Mouse (Mus musculus) left cerebral cortex, adult 2 months (tissue): ENCODE measurements around the gene Syt17. TPM values are rescaled to one million over a fixed set of nuclear protein-coding genes. Genes with fewer than 3 reads are reported as not detected.

Experiments
- DNase-seq, 2 experiments: peaks; one replicate each; pipeline ENCODE4 v3.0.0; 2021 to 2022; ENCODE audit warnings: low spot score in 2 of 2, mixed read lengths in 1 of 2; ENCODE audit errors: extremely low spot score in 1 of 2
- H3K27ac ChIP-seq: fragments of 200-600 bp; 2 replicates; pipeline ENCODE4 v1.8.1; 2022
- H3K4me3 ChIP-seq: fragments of 200-600 bp; 2 replicates; pipeline ENCODE4 v1.8.1; 2022
- CTCF ChIP-seq: fragments of 200-600 bp; IDR thresholded peaks from 2 replicates; pipeline ENCODE4 v1.8.1; 2022; ENCODE audit warnings: antibody characterized with exemption, mild to moderate bottlenecking, moderate library complexity
- intact Hi-C: fragments of 180-260 bp; cut with DNase I; formaldehyde crosslinking; loops from one replicate; pipeline ENCODE4 v1.15.1; 2025
- total RNA-seq, 2 experiments: library from RNA; stranded (reverse); gene quantifications; 2 replicates each; pipeline ENCODE4 v1.2.3; 2021

The Syt17 gene
- total RNA-seq, 2 experiments from 2014 or later: 59.2 to 63.5 TPM

DNA sequence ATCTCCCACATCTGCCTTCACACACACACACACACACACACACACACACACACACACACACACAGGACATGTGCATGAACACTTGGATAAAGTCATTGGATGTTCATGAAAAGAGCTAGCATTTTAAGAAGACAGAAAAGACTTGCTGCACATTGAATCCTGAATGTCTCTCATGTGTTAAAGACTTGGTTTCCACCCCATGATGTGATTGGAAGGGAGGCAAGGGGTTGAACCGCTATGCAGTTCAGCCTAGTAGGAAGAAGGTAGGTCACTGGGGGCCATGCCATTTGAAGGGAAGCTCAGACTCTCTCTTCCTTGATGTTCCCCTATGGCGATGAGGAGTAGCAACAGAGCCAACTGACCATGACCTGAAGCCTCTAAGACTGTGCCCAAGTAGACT, 34.0 kb upstream of the Syt17 start:
- intact Hi-C loops: no loop called here
- TF ChIP-seq CTCF: no peak
- no peak overlapping the region for H3K27ac ChIP-seq
- DNase-seq: no peak
- no peak overlapping the region for H3K4me3 ChIP-seq

GRCm38 (mm10) chr7:118481047-118481810, 33.2 kb upstream of the Syt17 start:
- no peak for TF ChIP-seq CTCF
- H3K27ac ChIP-seq: no peak overlapping the region
- no peak overlapping the region for H3K4me3 ChIP-seq
- intact Hi-C loops: no loop called here
- DNase-seq: no peak

DNA sequence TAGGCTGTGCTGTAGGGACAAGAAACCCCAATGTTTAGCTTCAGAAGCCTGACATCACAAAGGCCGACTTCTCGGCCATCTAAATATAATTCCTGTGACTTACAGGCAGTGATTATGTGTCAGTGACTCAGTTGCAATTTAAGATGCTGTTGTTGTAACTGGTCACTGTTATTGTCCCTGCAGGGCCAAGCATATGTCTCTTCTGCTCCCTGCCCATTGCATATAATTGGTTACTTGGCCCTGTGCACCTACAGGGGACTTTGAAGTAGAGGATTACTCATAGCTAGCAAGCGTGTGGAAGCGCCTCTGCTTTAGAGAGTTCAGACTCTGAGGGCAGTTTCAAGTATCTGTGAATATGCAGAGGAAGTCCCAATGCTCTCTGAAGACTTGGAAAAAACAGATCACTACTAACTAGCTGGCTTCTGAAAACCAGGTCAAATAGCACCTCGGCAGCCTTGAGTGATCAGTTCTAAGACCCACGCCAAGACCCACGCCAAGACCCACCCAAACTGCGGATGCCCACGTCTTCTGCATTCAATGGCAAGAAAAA, 32.2 kb upstream of the Syt17 start:
- no peak for DNase-seq
- Histone ChIP-seq H3K27ac (no peak overlapping the region), H3K4me3 (no peak overlapping the region)
- intact Hi-C loops: no loop called here
- no peak for TF ChIP-seq CTCF

- intact Hi-C loops: no loop called here
- no peak overlapping the region for H3K4me3 ChIP-seq
Measured at GRCm38 (mm10) chr7:118478835-118479312, 30.9 kb upstream of the Syt17 start.

GRCm38 (mm10) chr7:118476428-118476827, 28.4 kb upstream of the Syt17 start:
- DNase-seq: no peak
- no peak for TF ChIP-seq CTCF
- Histone ChIP-seq H3K4me3 (no peak overlapping the region), H3K27ac (no peak overlapping the region)
- intact Hi-C loops: no loop called here

More at GRCm38 (mm10) chr7:118478835-118479312, 30.9 kb upstream of the Syt17 start:
- H3K27ac ChIP-seq: no peak overlapping the region
- no peak for TF ChIP-seq CTCF
- no peak for DNase-seq

DNA sequence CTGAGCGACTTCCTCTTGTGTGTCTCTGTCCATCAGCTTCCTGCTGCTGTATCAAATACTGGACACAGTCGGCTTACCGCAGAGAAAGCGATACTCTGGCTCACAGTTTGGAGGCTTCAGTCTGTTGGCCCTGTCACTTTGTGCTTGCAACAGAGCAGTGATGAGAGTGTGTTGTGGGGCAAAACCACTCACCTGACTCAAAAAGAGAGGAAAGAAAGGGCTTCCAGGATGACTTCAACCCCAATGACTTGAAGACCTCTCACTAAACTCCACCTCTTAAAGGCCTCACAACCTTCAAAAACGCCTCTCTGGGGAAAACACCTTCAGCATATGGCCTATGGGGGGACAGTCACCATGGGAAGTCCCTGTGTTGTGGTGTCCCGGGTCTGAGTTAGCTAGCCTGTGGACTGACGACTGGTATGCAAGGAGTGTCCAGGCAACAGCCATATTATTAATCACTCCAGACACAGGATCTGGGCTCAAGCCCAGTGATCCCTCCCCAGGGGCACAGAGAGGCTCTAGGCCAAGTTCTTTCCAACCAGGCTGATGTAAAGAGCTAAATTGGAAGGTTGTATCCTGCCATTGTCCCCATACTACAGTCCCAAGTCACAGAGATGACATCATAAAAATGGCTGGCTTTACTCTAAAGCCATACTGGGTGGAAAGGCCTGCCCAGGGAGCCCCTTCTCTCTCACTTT, 27.1 kb upstream of the Syt17 start:
- no peak overlapping the region for H3K4me3 ChIP-seq
- intact Hi-C loops: no loop called here
- no peak for DNase-seq
- no peak for TF ChIP-seq CTCF
- no peak overlapping the region for H3K27ac ChIP-seq

GRCm38 (mm10) chr7:118472886-118473285, 24.9 kb upstream of the Syt17 start:
- intact Hi-C loops: no loop called here
- Histone ChIP-seq H3K4me3 (no peak overlapping the region), H3K27ac (no peak overlapping the region)
- no peak for TF ChIP-seq CTCF
- no peak for DNase-seq

- intact Hi-C loops: no loop called here
- no peak overlapping the region for H3K4me3 ChIP-seq
- DNase-seq: no peak
- TF ChIP-seq CTCF: no peak
- H3K27ac ChIP-seq: no peak overlapping the region
Measured at GRCm38 (mm10) chr7:118468060-118468459, 20.0 kb upstream of the Syt17 start.

- DNase-seq: no peak
- H3K4me3 ChIP-seq: no peak overlapping the region
- no peak for TF ChIP-seq CTCF
- intact Hi-C loops: no loop called here
- no peak overlapping the region for H3K27ac ChIP-seq
Measured at GRCm38 (mm10) chr7:118464432-118464831, 16.4 kb upstream of the Syt17 start.

- no peak for DNase-seq
- Histone ChIP-seq H3K4me3 (no peak overlapping the region), H3K27ac (no peak overlapping the region)
- TF ChIP-seq CTCF: no peak
- intact Hi-C loops: no loop called here
Measured at GRCm38 (mm10) chr7:118462818-118463762, 15.1 kb upstream of the Syt17 start.

DNA sequence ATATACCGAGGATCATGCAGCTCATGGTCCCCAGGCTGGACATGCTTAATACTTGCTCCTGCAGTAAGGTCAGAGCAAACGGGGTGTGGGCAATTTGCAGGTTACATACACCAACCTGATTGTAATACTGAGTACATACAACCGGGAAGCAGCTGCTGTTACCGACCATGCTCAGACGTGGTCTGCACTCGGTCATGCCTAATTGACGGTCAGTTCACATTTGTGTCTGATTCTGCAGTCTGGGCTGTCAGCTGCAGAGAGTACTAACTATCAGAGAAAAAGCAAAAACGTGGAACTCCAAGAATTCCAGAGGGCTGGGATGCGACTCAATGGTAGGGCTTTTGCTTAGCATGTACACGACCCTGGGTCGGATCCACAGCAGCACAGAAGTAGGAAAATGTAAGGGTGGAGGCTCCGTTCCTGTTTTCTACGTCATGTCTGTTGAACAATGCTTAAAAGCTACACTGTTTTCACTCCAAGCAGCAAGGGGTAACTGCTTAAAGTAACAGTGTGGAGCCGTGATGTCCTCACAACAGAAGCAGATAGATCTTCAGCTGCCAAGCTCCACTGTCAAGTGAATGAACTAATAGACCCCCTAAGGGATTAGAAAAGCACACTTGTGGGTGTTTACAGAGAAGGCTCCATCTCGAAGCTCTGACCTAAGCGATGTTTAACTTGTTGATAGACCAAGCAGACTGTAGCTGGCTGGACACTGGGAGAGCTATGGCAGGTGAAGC, 13.5 kb upstream of the Syt17 start:
- DNase-seq: no peak
- Histone ChIP-seq H3K4me3 (no peak overlapping the region), H3K27ac (no peak overlapping the region)
- intact Hi-C loops: no loop called here
- TF ChIP-seq CTCF: no peak
